Mouse (Mus musculus) layer of hippocampus, postnatal 25 days (tissue): ENCODE measurements around the gene Ptprr. TPM values are rescaled to one million over a fixed set of nuclear protein-coding genes. Genes with fewer than 3 reads are reported as not detected.

Source experiments
- DNase-seq, 2 experiments: peaks; one replicate each; pipeline ENCODE4 v3.0.0; 2022; ENCODE audit warnings: mixed read lengths in 2 of 2, low spot score in 1 of 2; ENCODE audit errors: extremely low spot score in 1 of 2
- total RNA-seq, 2 experiments: library from RNA; stranded (reverse); gene quantifications; 2 replicates each; pipeline ENCODE4 v1.2.3; 2021

Gene Ptprr
- total RNA-seq, 2 experiments from 2014 or later, result 15.6 to 20.0 TPM

DNA sequence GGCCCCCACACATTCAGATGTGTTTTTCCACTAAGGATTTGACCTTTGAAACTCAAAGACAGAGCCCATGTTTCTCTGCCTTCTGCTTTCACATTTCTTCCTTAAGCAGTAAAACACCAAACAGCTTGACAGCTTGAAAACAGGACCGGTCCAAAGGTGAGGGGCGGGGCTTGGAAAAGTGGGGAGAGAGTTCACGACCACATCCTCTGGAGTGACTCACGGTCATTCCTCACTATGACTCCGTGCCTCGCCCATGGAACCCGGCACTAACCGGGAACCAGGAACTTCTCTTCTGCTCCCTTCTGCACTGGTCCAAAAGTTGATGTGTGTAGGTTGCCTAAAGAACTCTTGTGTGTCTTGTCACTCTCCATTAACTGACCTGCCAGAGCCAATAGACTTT is 174.3 kb downstream of the Ptprr start:
- no peak for DNase-seq

DNA sequence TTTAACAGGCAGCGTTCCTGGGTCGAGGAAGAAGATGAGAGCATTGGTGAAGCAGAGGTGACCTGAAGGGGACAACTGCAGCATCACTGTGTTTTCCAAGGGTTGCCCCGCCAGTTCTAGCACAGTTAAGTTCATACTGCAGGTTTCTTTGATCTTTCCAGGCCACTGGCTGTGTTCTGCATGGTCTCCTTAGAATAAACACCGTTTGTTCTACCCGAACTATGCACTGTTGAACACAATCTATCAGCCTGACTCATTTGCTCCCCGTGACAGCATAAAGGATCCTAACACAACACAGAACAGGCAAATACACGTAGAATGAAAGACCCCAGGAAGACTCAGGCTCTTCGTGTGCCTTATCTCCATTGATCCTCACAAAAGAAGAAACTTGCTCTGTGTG is 176.4 kb downstream of the Ptprr start:
- DNase-seq, result no peak

DNA sequence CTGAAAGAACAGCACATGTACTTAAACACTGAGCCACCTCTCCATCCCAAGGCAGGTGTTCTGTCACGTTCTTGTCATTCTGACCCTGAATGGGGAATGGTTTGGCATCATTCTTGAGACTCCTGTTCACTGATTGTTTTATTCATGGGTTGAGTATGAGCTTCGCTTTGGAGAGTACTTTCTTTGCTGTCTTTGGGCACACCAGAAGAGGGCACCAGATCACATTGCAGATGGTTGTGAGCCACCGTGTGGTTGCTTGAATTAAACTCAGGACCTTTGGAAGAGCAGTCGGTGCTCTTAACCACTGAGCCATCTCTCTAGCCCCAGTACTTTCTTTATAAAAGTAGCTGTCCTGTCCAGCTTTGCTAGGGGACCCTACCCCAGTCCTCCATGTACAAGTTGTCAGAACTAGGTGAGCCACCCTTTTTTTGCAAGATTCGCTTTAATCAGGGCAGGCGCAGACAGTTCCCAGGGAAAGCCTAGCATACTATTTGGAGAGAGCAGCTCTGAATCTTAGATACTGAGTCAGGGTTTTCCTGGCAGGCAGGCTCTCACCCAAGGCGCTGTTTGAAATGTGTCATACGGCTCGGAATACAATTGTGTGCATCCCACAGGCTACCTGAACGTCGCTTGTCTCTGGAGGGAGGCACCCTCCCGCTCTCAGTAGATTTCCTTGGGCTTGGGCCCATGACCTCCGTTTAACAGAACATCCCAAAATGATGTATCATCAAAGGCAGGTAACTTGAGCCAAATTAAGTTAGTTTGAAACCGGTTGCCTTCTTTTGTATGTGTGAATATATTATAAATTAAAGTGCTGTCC is 178.8 kb downstream of the Ptprr start:
- DNase-seq, result peak in 1 of 2 experiments; percentile 20

DNA sequence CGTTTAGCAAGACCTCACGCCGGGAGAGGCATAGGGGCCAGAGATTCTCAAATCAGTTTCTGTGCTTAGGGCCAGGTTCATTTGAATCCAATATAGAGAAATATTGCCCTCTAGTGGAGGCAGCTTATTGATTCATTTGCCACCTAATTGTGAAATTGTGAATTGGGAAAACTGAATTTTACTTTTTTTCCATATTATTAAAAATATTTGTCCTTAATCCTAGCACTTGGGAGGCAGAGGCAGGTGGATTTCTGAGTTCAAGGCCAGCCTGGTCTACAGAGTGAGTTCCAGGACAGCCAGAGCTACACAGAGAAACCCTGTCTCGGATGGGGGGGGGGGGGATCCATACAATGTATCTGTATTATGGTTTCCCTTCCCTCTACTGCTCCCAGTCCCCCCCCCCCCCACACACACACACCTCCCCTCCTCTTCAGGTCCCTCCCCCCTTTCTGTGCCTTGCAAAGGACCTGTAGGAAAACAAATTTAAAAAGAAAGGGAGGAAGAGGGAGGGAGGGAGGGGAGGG is 179.5 kb downstream of the Ptprr start:
- DNase-seq, result no peak

DNA sequence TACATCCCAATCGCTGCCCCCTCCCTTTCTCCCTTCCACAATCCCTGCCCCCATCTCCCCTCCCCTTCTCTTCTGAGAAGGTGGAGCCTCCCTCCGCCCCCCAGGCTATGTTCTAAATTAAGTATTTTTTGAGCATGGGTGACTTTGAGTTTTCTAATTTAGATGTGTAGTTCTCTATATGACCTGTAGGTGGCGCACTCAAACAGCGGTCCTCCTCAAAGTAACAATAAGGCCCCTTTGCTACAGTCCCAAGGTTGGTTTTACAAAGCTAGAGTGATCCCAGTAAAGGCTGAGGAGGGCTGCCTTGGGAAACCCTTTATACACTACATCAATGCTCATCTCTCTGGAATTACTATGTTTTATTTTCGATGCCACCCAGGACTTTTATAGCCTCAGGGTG is 181.0 kb downstream of the Ptprr start:
- DNase-seq, result no peak

DNA sequence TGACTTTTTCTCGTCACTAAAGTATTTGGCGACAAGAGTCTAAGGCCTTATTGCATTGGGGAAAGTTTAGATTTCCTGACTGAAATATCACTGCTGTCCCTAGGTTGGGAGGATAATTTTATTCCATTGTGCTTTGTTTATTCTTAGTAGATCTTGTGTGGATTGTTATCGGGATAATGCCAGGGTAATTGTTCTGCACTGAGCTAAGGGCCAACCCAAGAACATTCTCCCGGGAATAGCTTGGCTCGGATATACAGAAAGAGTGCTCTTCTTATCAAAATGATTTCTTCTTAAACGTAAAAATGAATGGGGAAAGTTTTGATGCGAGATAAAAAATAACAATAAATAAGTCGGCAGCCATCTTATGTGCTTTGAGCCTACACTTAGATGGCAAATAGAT is 183.5 kb downstream of the Ptprr start:
- no peak for DNase-seq

DNA sequence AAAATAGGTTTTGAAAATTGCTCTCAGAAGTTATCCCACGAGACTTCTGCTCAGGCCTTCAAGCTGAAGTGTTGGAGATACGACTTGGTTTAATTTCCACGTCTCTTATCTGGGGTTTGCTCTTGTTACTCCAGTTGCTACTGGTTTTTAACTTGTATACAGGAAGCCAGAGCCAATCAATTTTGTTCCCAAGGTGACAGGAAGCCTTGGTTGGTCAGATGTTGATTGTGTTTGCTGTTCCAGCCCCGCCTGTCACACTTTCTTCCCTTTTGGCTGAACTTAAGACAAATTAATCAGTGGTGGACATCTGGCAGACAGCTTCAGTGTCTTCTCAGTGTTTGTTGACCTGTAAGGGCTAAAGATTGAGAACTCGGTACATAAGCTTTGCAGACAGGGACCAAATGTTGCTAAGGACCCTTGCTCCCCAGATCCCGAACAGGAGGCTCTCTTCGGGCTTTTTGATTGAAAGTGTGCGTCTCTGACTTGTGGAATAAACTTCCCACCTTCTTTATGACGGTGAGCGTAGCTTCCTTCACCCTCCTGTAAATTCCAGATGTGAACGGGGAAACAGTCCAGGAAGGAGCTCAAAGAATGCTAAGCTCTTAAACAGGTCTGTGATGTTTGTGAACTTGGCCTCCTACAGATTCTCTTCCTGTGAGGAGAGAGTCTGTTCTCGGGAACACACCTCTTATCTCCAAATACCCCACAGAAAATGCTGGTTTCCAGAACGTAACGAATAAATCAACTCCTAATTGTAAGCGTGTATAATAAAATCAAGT is 187.8 kb downstream of the Ptprr start:
- no peak for DNase-seq

DNA sequence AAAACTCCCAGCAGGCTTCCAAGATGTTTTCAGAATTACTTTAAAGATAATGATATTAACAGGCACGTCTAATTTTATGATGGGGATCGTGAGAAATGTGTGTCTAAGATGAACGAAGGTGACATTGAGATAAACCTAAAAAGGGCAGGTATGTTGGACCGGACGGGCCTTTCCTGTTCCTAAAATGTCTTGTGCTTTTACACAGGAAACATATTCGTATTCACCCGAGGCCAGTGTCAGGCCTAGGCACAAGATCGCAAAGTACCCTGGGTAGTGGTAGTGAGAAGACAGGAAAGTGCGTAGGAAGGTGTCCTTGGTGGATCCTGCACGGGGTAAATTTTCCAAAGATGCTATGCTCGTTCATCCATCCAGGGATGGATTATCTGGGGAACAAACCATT is 188.4 kb downstream of the Ptprr start:
- no peak for DNase-seq

DNA sequence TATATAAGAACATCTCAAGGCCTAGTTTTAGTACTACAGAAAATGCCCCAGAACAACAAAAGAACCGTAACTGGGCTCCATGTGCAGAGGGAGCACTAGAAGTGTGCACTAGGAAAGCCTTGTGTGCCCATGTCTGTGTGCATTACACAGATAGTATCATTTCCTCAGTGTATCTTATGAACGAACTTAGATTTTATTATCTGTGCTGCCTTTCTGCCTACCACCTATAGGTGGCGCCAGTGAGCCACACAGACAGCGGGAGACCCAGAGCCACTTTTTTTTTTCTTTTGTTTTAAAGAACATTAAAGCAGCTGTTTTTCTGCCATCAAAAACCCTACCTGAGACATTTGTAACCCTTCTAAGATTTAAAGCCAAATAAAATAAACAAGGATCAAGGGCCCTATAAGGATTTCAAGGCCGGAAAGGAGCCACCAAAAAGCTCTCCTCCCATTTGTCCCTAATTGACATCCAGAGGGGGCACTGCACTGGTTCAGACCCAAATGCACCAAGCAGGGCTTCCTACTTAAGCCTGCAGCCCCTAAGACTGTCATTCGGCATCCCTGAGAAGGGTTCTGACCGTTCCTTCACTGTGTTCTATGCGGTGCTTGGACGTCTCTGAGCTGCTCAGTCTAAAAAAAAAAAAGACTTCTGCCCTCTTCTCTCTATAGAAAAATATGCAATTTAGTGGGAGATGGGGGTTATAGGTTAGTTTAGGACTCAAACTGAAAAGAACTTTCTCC is 190.1 kb downstream of the Ptprr start:
- DNase-seq, result peak; percentile 14 to 50

DNA sequence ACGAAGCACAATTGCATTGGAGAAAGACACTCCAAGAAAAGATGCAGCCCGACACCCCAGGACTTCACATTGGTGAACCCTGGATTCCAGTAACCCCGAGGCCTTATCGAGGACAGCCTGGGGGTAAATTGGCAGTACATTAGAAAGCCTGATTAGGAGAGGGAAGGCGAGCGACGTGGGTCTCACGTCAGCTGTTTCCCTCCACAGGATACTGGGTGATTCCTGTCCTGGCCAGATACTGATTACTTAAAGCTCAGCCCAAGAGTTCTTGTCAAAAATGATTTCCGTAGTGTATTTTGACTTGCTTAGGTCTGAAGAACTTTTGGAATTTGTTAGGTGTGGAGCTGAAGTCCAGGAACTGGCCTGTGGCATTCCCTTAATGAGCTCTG is 190.7 kb downstream of the Ptprr start:
- no peak for DNase-seq

DNA sequence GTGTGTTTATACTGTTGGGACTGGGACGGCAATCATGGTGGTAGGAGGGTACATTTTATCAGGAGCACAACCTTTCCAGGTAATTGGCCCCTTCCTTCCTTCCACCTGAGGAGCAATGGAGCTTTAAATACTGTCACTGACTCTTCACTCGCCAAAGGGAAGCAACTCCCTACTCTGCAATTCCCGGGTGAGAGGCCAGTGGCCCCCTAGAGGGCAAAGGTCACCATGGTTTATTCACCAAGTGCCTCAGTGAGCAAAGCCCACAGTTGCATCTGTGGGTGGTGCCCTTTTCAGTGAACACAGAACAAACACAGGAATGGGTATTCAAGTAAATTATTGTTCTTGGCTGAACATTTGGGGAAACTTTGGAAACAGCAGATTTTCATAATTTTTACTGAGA is 194.1 kb downstream of the Ptprr start:
- no peak for DNase-seq

DNA sequence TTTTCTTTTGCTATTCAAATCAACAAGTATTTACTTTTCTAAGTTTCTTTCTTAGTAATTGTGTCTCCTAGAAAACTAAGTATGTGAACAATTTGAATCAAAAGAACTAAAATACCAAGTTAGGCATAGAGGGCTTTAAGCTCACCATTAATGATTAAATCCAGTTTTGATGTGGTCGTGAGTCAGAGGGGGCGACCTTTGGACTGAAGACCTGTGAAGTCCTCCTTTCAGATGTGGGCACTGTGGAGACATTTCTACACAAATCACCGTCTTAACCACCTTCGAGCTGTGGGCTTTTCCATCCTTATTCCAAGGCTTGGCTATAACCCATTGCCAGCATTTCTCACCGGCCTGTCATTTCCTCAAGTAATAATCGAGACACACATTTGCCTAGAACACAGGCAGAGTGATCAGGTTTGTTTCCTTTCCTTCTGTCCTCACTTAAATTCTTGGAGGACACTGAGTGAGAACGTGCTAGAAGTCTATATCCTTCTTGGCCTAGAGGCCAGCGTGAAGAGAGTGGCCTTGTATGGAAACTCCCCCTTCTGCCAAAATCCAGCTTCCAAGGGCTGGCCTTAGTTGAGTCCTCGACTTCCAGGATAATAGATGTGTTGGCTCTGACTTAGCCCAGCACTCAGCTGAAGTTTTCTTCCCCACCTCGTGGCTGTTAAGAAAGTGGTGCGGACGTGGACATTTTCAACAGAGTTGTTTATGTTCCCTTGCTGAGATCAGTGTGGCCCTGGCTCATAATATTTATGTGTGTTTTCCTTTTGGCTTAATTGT is 202.5 kb downstream of the Ptprr start:
- no peak for DNase-seq

DNA sequence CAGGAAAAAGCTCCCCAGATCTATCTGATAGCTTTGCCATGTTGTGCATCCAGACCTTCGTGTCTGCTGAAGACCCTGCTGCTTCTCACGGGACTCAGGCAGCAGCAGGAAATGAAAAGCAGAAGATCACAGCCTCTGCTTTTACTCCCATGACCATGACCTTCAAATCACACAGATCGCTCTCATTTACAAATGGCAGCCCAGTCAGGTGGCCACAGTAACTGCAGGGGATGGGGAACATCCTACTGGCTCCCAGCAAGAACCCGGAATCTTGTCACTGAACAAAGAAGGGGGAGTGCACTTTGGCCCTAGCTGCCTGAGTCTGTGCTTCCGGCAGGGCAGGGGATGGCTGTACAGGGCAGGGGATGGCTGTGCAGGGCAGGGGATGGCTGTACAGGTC is 217.3 kb downstream of the Ptprr start:
- no peak for DNase-seq

DNA sequence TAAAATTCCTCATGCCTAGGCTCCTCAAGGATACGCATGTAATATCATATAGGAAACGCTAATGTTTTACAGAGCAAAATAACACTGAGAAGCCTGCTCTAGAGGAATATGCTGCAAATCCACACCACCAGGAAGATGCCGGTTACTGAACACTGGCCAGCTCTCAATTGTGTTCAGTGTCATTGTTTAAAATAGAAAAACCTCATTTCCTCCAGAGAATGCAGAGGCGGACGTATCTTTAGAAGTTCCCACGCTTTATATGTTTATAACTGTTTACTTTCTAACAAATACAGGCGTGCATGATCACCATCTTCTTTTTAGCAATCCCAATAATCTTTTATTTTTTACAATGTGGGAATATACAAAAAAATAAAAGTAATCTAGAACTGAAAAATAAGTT is 224.2 kb downstream of the Ptprr start:
- no peak for DNase-seq

DNA sequence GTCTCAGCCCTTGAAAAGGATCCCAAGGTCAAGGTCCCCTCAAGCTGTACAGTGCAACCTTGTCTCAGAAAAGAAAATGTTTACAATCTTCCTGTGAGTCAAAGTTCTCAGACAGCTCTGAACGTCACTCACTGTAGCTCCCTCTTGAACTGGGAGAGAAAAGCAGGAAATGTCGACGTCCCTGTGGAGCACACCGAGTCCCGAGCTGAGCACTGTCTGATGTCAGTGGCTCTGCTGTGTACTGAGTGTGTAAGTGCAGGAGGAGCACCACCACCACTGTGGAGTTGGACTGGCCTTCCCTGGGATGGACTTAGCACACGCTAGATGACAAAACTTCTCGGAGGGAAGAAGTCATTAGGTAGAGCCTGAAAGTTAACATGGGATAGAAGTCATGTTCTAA is 225.4 kb downstream of the Ptprr start:
- no peak for DNase-seq

DNA sequence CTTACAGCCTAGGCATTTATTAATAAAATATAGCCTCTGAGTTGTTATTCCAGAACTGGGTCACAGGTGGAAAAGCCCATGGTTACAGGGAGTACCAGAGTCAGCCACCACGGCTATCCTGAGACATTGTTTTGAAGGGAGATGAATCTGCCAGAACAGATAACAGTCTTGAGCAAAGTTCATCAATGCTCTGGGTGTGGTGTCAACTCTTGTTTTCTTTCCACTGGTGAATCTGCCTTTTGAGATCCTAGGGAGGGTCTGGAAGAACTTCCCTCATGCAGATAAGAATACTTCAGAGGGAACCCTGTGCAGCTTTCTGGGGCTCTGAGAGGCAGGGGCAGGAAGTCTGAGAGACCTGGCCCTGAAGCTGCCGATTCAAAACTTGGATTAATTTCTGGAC is 227.6 kb downstream of the Ptprr start:
- no peak for DNase-seq

DNA sequence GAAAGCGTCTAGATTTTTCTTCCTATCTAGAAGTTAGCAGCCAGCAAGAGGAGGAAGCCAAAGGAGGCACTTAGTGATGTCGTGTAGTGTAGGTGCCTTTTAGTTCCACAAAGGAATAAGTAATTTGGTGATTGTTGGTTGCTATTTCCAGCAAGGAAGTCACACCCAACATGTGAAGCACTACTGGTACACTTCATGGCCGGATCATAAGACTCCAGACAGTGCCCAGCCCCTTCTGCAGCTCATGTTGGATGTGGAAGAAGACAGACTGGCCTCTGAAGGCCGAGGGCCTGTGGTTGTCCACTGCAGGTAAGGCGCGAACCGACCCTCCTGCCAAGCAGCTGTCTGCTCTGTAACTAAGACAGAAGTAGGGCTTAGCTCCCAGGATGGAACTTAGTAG is 234.7 kb downstream of the Ptprr start:
- no peak for DNase-seq

DNA sequence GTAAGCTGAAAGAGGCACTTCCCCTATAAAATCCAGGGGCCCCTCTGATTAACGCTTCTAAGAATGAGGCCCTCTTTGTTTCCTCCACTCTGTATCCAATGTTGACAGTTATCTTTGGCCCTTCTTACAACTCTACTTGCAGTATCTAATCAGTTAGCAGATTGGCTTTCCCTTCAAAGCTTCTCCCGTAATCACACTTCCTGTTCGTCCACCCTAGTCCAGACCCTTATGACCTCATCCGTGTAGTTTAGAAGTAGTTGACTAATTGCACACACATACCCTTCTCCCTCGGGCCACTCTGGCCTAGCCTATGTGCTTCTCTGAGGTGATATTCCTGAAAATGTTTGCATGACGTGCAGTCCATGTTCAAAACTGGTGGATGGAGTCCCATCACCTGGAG is 236.0 kb downstream of the Ptprr start:
- no peak for DNase-seq

DNA sequence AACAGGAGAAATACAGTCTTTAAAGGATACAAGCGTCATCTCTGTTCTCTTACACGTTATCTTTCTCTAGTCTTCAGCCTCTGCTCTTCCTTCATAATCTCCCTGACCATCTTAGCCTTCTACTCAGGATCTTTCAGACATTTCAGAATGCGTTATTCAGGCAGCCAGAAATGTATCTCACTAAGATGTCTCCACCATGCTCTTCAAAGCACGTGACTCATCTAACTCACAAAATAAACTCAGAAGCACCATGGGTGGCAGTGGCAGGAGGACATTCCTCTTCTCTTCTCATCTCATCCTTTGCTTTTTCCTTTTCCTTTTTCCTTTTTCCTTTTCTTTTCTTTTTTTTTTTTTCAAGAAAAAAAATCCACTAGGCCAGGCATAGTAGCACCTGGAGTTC is 241.3 kb downstream of the Ptprr start:
- DNase-seq, result no peak
